Mouse (Mus musculus) right cerebral cortex, adult 2 months (tissue): ENCODE measurements around the gene Zfhx2.
"Not testable (repeated sequence)": the region's sequence is repeated elsewhere in the genome, so short reads cannot be mapped to it uniquely, and the experiment has no call there.

Experiments used
- DNase-seq, 2 experiments: peaks; one replicate each; pipeline ENCODE4 v3.0.0; 2021 to 2022; ENCODE audit warnings: low spot score in 2 of 2

The Zfhx2 gene

GRCm38 (mm10) chr14:55047971-55048531 lies 44.1 kb downstream of the Zfhx2 start:
- DNase-seq: no peak

- not testable (repeated sequence) for DNase-seq
These were observed 48.4 kb downstream of the Zfhx2 start for GRCm38 (mm10) chr14:55043694-55044093.

GRCm38 (mm10) chr14:55032695-55033225 lies 59.4 kb downstream of the Zfhx2 start:
- DNase-seq: no peak

GRCm38 (mm10) chr14:55029034-55029698 lies 63.0 kb downstream of the Zfhx2 start:
- DNase-seq: no peak

GRCm38 (mm10) chr14:55028333-55028835 lies 63.7 kb downstream of the Zfhx2 start:
- no peak for DNase-seq

GRCm38 (mm10) chr14:55027653-55028052 lies 64.5 kb downstream of the Zfhx2 start:
- DNase-seq: peak in 1 of 2 experiments; percentile 14

- no peak for DNase-seq
These were observed 64.9 kb downstream of the Zfhx2 start for GRCm38 (mm10) chr14:55027251-55027650.

GRCm38 (mm10) chr14:55025527-55025926 lies 66.6 kb downstream of the Zfhx2 start:
- DNase-seq: peak in 1 of 2 experiments; percentile 19

GRCm38 (mm10) chr14:55024236-55024635 lies 67.9 kb downstream of the Zfhx2 start:
- peak; percentile 77 to 78 for DNase-seq

GRCm38 (mm10) chr14:55023011-55023410 lies 69.1 kb downstream of the Zfhx2 start:
- no peak for DNase-seq

GRCm38 (mm10) chr14:55020394-55020793 lies 71.7 kb downstream of the Zfhx2 start:
- DNase-seq: no peak

GRCm38 (mm10) chr14:55016876-55017275 lies 75.2 kb downstream of the Zfhx2 start:
- DNase-seq: no peak

GRCm38 (mm10) chr14:55015767-55016111 lies 76.4 kb downstream of the Zfhx2 start:
- no peak for DNase-seq

GRCm38 (mm10) chr14:55014991-55015766 lies 76.9 kb downstream of the Zfhx2 start, which contains the start of gene Ngdn:
Ngdn (plus strand) TSS chr14:55015454.
- peak; percentile 100 for DNase-seq

GRCm38 (mm10) chr14:55014591-55014990 lies 77.5 kb downstream of the Zfhx2 start:
- peak; percentile 81 to 82 for DNase-seq

GRCm38 (mm10) chr14:55011116-55011515 lies 81.0 kb downstream of the Zfhx2 start:
- DNase-seq: no peak
